Mouse (Mus musculus): Measurements from ENCODE around the gene Nop16.

Nop16 gene

DNA sequence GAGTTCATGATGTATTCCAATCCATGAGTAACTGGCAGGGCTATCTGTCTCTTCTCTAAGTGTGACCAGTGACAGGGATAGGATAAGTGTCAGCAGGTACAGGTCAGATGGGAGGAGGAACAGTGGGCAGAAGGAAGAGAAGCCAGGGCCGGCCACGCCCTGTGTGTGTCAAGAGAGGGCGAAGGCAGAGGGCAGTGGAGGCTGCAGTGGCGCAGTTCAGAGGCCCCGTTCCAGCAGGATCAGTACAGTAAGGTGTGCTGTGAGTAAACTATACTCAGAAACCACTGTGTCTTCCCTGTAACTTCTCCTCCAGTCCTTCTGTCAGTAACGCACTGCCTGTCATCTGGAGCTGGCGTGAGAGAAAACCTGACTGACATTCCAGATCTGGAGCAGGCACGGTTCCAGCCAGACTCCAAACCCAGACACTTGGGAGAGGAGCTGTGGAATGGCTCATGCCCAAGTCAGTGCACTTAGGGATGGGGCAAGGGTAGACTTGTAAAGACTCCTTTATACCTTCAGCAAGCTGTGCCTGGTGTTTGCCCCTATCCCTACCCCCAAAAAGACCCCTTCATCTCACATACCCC is 6.3 kb upstream of the Nop16 start:
- no peak for DNase-seq (ENCODE audit: low read depth, low spot score)

- no peak for DNase-seq (ENCODE audit: low read depth, low spot score)
Observed at GRCm38 (mm10) chr13:54593617-54594016, 3.7 kb upstream of the Nop16 start.

DNA sequence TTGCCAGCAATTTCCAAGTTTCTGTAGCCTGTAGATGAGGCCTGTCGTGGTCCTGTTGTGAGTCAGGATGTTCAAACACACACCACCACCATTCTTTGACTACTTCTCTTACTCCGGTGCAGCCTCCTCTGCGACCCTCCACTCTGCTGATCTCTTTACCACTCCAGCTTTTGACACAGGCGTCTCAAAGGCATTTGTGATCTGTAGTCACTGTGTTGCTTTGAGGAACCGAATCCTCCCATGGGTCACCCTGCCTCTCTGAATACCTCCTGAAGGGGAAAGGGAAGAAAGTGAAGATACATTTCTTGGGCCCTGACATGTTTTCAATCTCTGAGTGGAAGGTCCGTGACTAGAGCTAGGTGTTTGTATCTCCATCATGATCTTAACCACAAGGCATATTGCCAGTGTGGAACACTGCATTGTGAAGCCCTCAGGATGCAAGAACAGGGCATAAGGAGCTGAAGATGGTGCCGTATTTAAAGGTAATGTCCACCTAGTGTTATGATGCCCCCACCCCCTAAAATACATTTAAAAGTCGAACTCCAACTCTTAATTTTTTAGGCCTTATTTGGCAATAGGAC is 2.0 kb upstream of the Nop16 start:
- no peak for DNase-seq (ENCODE audit: low read depth, low spot score)

DNA sequence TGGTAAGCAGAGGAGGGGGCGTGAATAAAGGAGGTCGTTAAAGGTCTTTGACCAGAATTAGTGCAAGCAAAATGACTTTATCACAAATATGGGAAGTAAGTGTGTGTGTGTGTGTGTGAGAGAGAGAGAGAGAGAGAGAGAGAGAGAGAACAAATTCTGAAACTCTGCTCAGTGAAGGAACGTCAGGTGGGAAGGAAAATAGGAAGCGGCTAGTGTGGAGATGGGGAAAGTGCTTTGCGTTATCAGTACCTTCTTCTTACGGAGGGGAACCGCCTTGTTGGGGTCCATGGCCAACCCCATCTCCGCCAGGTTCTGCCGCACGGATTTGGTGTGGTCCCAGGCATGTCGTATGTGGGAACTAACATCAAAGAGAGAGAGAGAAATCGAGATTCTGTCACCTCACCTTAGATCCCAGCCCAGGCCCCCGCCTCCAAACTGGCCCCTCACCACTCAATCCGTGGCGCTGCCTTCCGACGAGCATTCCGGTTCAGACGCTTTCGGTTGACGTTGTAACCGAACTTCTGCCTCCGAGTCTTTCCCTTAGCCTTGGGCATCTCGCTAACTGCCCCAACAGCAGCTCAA is 385 bp downstream of the Nop16 start:
- DNase-seq (ENCODE audit: low read depth, low spot score): no peak

GRCm38 (mm10) chr13:54585831-54586230 is 4.1 kb downstream of the Nop16 start:
- DNase-seq (ENCODE audit: low read depth, low spot score): no peak

DNA sequence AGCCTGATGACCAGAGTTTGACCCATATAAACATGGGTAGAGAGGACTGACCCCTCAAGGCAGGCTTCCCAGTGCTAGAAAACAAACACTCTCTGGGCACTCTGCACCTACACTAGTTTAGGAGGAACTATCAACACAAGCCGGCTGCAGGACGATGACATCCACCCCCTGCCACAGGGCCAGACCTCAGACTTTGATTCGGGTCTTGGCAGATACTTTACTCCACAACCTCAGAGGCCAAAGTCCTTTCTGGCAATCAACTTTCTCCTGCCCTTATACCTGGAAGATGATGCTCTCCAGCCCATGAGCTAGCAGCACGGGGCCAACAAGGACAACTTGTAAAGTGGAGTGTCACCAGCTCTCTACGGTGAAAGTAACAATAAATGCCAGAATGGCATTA is 7.0 kb downstream of the Nop16 start:
- DNase-seq (ENCODE audit: low read depth, low spot score): no peak

GRCm38 (mm10) chr13:54582126-54582525 is 7.8 kb downstream of the Nop16 start:
- DNase-seq (ENCODE audit: low read depth, low spot score): no peak

- DNase-seq (ENCODE audit: low read depth, low spot score): no peak
Observed at GRCm38 (mm10) chr13:54581385-54581784, 8.5 kb downstream of the Nop16 start.

DNA sequence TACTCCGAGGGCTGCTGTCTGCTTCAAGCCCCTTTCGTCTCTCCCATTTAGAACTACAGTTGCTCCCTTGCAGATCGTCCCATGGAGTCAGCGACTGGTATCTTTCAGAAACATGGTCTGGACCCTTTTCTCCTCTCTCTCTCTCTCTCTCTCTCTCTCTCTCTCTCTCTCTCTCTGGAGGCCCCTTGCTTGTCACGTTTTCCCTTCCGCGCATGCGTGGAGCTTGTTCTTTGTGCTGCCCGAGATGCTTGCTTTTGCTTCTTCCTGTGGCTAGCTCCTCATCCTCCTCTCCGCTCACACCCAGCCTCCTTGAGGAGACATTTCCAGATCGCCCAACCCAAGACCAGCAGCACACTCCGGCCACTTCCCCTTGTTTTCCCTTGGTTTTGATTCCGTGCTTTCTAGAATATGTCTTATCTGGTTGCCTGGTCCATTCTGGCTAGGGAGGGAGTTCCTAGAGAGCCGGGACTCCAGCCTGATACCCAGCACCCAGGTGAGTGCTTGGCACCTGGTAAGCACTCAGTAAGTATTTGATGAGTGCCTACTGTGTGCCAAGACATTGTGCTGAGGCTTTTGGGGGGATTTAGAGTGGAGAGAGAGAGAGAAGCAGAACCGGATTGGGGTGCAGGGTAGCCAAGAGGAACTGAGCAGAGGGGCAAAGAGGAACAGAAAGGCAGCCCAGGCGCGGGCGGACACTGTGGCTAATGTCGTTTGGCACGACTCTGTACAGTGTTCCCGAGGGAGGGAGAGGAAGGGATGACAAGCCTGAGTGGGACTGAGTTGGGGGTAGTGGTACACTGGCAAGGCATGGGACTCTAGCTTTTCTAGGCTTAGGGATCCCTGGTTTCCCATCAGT is 12.0 kb downstream of the Nop16 start:
- DNase-seq (ENCODE audit: low read depth, low spot score): no peak

DNA sequence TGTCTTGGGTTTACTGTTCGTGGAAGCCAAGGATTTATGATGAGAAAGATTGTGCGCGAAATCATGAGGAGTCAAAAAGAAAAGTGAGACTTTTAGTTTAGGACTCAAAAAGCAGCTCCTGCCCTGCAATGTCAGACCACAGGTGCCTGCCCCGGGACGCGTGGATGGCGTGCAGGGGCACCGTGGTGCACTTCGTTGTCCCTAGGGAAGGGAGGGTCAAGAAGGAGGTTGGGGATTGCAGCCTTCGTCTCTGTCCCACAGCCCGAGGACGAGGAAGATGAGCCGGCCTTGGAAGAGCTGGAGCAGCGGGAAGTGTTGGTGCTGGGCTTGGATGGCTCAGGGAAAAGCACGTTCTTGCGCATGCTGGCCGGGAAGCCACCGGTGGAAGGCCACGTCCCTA is 14.4 kb downstream of the Nop16 start:
- no peak for DNase-seq (ENCODE audit: low read depth, low spot score)

DNA sequence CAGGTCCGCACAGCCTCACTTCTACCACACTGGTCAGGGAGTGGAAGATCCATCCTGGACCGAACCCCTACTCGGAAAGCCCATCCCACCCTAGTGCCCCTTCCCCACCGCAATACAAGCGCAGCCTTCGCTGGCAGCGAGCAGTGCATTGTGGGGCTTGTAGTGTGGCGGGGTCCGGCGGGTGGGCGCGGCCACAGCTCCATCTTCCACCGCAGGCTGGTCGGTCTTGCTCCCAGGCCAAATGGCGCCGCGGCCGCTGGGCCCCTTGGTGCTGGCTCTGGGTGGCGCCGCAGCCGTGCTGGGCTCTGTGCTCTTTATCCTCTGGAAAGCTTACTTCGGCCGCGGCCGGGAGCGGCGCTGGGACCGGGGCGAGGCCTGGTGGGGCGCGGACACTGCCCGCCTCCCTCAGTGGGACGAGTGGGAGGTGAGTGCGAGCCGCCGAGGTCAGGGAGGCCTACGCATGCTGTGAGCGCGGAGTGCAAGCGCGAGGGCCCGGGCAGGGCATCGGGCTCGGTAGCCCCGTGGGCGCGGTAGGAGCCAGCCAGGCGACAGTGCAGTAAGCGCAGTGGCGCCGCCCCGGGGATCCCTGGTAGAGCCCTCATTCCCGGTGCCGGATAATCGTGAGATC is 14.9 kb downstream of the Nop16 start, which contains the start of gene Arl10:
Gene Arl10, plus strand, starts transcription at position 162 of the 628 bp plus-strand sequence.
- peak; percentile 54 for DNase-seq (ENCODE audit: low read depth, low spot score)

- no peak for DNase-seq (ENCODE audit: low read depth, low spot score)
Observed at GRCm38 (mm10) chr13:54572621-54573020, 17.3 kb downstream of the Nop16 start.

DNA sequence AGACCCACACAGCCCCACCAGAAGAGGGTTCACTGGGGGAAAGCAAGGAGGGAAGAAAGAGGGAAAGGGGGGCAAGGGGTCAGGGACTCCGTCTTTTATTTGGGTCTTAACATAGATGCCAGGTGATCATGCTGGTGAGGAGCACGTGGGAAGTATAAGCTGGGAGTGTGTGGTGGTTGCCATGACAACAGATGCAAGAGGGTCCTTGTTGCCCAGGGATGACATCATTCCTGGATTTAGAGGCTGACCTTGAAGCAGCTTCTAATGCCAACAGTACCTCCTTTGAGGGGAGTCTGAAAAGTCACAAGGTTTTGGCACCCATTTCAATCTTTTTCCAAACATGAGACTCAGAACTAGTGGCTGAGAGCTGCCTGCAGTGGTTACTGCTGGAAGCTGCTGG is 18.3 kb downstream of the Nop16 start:
- DNase-seq (ENCODE audit: low read depth, low spot score): no peak

- DNase-seq (ENCODE audit: low read depth, low spot score): no peak
Observed at GRCm38 (mm10) chr13:54570736-54571135, 19.2 kb downstream of the Nop16 start.

DNA sequence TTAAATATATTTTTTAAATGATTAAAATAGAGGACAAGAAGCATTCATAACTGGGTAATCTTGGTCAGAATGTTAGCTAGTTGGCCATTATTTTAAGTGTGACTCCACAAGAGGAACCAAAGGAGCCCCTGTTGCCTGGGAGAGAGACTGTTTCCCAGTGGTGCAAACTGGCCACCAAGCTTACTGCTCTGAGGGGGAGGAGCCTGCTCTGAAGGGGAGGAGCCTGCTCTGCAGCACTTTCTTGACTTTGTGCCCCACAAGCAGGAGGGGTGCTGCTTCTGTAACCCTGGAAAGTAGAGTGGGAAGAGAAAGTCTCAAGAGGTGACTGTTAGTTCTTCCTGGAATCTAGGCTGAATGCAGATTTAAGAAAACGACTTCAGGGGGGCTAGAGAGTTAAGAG is 20.6 kb downstream of the Nop16 start:
- DNase-seq (ENCODE audit: low read depth, low spot score): no peak

GRCm38 (mm10) chr13:54568380-54568779 is 21.5 kb downstream of the Nop16 start:
- DNase-seq (ENCODE audit: low read depth, low spot score): no peak

- no peak for DNase-seq (ENCODE audit: low read depth, low spot score)
Observed at GRCm38 (mm10) chr13:54565594-54566345, 24.1 kb downstream of the Nop16 start.

DNA sequence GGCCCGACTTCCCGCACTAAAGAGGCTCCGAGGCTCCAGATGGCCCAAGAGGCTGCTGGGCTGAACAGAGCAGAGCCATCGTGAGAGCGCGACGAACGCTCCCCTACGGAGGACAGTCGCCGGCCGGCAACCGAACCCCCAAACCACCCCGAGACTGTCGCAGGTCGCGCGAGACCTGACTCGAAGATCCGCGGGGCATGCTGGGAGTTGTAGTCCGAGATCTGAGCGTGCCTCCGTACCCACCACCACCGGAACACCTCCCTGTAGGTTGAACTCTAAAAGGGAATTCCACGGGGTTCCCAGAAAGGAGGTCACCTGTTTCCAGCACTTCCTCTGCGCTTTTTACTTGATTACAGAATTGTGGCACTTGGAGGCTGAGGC is 24.7 kb downstream of the Nop16 start, which contains the start of gene 4833439L19Rik:
Gene 4833439L19Rik, minus strand, starts transcription at position 235 of the 381 bp plus-strand sequence.
- DNase-seq (ENCODE audit: low read depth, low spot score): peak; percentile 88

- no peak for DNase-seq (ENCODE audit: low read depth, low spot score)
Observed at GRCm38 (mm10) chr13:54564232-54565200, 25.4 kb downstream of the Nop16 start.

DNA sequence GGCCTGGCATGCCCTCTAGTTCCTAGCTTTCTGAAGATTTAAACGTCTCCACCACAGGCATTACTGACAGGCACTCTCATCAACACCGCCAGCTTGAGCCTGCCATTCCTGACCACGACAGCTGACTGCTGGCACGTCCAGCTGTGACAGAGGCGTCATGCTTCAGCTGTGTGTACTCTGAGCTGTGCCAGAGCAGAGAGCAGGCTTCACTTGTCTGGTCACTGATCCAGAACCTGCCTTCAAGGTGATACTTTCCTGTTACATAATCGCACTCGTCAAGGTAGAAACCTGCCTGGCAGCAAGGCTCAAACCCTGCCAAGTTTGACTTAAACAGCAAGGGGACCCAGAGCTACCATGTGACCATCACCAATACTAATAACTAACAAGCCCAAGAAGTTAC is 27.3 kb downstream of the Nop16 start:
- no peak for DNase-seq (ENCODE audit: low read depth, low spot score)
